Mouse (Mus musculus) right cerebral cortex, postnatal 36 days (tissue): ENCODE measurements at regions not wholly inside any gene's neighbourhood (a gene's known extent, or its start where the extent isn't known, plus 50 kb on each side); places are given as distances from the start of the nearest gene placed in this dataset.

Source experiments
- DNase-seq, 2 experiments: peaks; one replicate each; pipeline ENCODE4 v3.0.0; 2022; ENCODE audit warnings: low spot score in 2 of 2, mixed read lengths in 1 of 2

DNA sequence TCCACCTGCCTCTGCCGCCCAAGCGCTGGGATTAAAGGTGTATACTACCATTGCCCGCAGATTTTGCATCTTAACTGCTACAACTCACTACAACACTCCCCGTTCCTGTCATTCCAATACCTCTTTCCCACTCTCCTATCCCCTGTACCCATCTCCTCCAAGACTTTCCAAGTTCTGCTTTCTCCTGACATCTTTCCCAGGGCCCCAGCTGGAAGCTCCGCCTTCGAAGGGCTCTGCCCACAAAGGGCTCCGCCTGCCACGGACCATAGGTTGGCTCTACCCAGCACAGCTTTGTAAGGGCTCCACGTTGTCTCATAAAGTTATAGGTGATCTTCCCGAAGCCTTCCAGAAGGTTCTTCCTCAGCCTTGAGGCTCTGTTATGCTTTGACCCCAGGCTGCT lies 217.1 kb upstream of the Nfe2l3 start:
- DNase-seq = no peak

DNA sequence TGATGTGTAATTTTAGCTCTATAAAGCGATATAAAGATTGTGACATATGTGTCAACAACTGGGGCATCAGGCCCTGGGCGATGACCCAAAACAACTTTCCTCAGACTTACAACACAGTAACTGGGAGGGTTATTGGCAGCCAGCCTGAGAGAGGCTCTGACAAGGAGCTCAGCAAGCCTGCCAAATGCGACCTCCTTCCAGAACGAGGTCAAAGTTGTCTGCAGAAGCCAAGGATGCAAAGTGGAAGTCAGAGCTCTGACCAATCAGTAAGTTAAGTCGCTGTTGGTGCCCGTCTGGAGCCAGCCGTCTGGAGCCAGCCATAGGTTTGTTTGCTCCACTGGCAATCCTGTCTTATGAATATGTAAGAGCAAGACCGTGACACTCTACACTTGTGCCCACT lies 216.0 kb upstream of the Nfe2l3 start:
- DNase-seq = no peak

GRCm38 (mm10) chr6:51219691-51220090 lies 212.8 kb upstream of the Nfe2l3 start:
- DNase-seq = no peak

DNA sequence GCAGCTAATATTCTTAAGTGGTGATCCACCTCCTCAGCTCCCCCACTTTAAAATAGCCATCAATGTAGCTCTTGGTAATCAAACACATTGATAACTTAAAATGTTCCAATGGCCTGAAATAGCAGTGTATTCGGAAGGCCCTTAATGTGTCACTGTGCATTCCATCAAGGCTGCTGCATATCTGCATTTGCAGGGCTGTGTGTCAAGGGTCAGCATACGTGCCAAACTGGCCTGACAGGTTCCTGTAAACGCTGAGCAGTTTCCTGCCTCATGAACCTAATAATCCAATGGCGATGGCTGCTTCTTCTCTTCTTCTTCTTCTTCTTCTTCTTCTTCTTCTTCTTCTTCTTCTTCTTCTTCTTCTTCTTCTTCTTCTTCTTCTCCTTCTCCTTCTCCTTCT lies 211.7 kb upstream of the Nfe2l3 start:
- no peak for DNase-seq

GRCm38 (mm10) chr6:51236077-51236740 lies 196.3 kb upstream of the Nfe2l3 start:
- no peak for DNase-seq

DNA sequence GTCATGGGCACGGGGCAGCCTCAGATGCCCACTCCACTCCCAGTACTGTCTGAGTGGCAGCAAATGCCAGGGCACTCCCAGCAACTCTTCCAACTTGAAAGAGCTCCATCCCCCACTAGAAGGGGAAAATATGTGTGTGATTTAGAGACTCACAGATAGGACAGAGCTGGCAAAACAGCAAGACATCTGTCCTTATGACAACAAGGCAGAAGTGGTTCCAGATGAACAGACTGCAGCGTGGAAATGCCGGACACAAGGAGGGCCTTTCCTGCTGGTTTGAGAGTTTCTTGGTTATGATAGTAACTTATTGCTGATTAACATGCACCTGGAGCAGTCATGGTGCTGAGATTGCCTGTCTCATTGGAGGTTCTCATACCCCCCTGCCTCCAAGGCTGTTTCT lies 192.4 kb upstream of the Nfe2l3 start:
- no peak for DNase-seq

GRCm38 (mm10) chr6:51250233-51250632 lies 182.2 kb upstream of the Nfe2l3 start:
- no peak for DNase-seq

- no peak for DNase-seq
Observed at GRCm38 (mm10) chr6:51251432-51251831, 181.0 kb upstream of the Nfe2l3 start.

GRCm38 (mm10) chr6:51252721-51253120 lies 179.7 kb upstream of the Nfe2l3 start:
- no peak for DNase-seq

- DNase-seq = no peak
Observed at GRCm38 (mm10) chr6:51256631-51257030, 175.8 kb upstream of the Nfe2l3 start.

DNA sequence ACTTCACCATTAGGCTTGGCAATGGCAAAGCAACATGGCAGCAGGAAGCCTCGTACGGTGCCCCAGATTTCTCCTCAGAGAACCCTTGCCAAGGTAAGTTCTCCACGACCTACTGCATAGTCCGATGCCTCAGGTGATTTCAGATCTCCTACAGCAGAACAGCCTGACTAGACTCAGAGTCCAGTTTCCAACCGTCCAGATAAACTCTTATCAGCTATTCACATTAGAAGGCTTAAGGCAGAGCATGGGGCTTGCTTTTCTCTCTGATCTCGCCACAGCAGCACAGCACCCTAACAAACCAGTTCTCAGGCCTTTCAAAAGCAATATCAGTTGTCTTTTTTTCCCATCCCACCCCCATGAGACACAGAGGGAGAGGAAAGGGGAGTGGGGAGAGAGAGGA lies 174.9 kb upstream of the Nfe2l3 start:
- no peak for DNase-seq

GRCm38 (mm10) chr6:51258304-51258703 lies 174.2 kb upstream of the Nfe2l3 start:
- DNase-seq = no peak

GRCm38 (mm10) chr6:51263595-51263994 lies 168.9 kb upstream of the Nfe2l3 start:
- no peak for DNase-seq

DNA sequence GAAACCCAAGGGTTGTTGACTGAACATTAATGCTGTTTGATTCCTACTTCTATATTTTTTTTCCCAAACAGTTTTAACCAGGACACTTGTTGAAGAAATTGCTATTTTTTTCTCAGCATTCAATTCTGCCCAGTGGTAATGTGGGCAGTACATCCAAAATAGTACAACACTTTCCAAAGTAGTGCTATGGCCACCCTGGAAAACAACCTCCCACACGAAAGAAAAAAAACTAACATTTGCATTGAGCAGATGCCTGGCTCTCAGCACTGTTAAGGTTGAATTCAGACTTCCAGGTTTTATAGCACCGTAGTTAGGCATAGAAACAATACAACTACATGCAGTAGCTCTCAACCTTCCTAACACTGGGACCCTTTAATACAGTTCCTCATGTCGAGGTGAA lies 167.1 kb upstream of the Nfe2l3 start:
- peak in 1 of 2 experiments; percentile 64 for DNase-seq

DNA sequence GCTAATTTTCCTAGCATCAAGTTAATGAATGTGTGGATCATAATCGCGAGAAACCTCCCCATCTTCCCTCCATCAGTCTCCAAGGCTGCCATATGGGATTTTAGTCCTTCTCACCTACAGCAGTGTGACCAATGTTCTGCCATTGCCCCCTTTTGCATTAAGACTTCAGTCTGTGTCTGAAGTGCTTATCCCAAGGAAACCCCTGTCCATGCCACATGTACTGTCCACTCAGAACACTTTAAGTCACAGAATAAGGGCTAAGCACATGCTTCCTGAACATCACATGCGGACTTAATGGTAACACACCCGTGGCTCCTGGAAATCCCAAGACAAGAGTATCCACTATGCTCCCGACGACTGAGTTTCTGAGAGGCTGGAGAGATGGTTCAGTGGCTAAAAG lies 165.7 kb upstream of the Nfe2l3 start:
- DNase-seq = no peak

GRCm38 (mm10) chr6:51267888-51268287 lies 164.6 kb upstream of the Nfe2l3 start:
- no peak for DNase-seq

GRCm38 (mm10) chr6:51268931-51269330 lies 163.5 kb upstream of the Nfe2l3 start:
- DNase-seq = no peak

GRCm38 (mm10) chr6:51269617-51270016 lies 162.9 kb upstream of the Nfe2l3 start:
- no peak for DNase-seq

DNA sequence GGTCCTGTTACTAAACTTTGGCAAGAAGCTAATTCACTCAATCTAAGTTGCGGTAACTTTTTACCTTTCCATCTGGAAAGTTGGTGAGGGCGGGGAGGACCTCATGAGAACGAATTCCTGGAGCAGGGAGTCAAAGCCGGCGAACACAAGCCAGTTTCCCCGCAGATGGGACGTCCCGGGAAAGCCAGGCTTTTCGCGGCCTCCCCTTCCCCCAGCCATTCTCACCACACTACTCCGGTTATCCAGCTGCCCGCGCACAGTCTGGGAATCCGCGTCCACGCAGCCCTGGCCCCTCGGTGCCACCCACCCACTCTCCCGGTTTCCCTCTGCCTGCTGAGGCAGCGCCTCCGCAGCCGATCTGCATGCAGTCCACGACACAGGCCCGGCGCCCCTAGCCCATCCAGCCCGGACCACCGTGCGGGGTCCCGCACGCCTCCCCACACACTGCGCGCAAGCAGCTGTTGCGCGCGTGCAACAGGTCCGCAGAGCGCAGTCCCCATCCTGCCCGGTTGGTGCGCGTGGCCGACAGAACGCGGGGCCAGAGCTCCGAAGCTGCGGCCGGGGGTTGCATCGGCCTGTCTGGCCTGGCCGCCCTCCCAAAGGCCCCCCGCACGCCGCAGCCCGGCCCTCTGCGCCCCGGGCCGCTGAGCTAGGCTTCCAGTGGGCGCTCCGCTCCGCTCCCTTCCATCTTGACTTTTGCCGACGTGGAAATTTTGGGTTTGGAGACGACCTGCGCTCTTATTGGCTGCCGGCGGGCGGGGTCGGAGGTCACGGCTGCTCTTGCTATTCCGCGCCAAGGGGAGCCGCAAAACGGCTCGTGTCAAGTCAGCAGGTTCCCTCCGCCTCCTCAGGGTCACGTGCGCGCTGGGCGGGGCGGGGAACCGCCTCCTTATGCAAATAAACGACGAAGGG lies 162.0 kb upstream of the Nfe2l3 start:
- DNase-seq = peak; percentile 28 to 29

- no peak for DNase-seq
Observed at GRCm38 (mm10) chr6:51271128-51271480, 161.4 kb upstream of the Nfe2l3 start.

GRCm38 (mm10) chr6:51272136-51272736 lies 160.2 kb upstream of the Nfe2l3 start:
- DNase-seq = no peak

DNA sequence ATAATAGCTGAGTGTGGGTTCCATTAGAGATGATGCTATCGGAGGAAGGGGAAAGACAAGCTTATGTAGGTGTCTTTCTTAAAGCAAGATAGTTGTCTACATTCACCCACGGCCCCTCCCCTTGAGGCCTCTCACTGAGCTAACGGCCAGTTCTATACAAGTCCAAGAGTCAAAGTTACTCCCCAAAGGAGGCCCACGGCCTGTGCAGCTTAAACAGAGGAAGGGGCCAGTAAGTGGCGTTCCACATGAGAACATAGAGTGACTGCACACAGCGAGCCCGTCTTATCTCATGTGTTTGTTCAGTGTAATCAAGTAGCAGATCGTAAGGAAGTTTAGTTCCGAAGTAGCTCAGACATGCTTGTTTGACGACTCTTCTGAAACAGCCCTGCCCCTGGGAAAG lies 153.0 kb upstream of the Nfe2l3 start:
- DNase-seq = no peak

DNA sequence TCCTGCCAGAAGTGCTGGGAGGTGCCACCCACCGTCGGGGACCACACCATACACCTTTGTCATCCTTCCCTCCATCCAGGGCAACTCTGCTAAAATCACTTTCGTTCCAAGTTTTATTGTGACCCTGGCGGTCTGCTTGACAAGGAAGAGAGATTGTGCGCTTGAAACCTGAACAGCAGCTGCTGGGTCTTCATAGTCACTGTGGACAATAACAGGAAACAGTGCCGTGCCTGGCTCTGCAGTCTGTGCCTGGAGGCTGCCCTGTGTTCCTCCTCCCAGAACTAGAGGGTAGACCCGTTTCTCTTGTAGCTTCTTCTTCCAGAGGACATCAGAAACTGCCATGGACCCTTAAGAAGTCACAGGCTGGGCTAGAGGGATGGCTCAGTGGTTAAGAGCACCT lies 152.2 kb upstream of the Nfe2l3 start:
- DNase-seq = no peak
